Mouse (Mus musculus) E14TG2a.4 (cell line): Measurements from ENCODE around the gene Tmigd1.

Experiments used
- CTCF ChIP-seq: conservative IDR thresholded peaks from 2 replicates; pipeline ENCODE4 v1.5.1; 2014; ENCODE audit warnings: low read length
- NANOG ChIP-seq: IDR thresholded peaks from 2 replicates; pipeline ENCODE4 v1.6.1; 2014; ENCODE audit warnings: borderline replicate concordance, low read length, mixed read lengths

DNA sequence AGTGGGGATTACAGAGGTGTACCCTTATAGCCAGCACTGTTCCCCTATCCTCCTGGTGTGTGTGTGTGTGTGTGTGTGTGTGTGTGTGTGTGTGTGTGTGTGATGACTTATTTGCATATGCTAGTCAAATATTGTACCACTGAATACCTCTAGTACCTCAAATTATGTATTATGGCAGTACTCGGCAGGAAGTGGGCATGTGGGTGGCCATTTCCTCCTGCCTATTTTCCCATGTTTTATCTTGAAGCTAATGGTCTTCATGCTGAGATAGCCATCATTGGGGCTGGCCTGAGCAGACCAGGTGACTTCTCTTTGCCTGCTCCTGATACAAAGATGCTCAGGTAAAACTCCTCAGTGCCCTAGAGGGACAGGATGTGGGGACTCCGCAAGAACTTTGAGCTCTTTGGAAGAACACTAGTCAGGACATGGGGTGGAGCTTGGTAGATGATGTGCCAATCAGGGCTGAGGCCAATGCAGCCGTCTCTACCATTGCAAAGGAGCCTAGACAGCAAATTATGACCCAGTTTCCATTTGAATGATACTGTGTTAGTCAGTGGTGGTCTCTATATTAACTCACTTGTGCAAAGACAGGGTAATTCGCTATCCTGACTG lies 10.1 kb upstream of the Tmigd1 start:
- TF ChIP-seq CTCF (no peak), NANOG (no peak)
